Mouse (Mus musculus): ENCODE data around the gene Cacna1d. TPM values are rescaled to one million over a fixed set of nuclear protein-coding genes. Genes with fewer than 3 reads are reported as not detected.

Cacna1d gene
- polyA plus RNA-seq, 1 experiment from 2014 or later = 2.8 TPM

- H3K9ac ChIP-seq (replicated peaks) = no peak overlapping the region
- H3K27ac ChIP-seq (replicated peaks) = no peak overlapping the region
- no peaks in the 10 kb centered on the region for H3K27me3 ChIP-seq
- H3K9me3 ChIP-seq = no peaks in the 10 kb centered on the region
- no peak overlapping the region for H3K4me2 ChIP-seq (replicated peaks)
- no peak for ATAC-seq (ENCODE audit: low FRiP score, low read depth)
- WGBS = 92% methylated on average over 9 of the region's 9 CpGs
- no peaks in the 10 kb centered on the region for H3K36me3 ChIP-seq
- H3K4me1 ChIP-seq = no peaks in the 10 kb centered on the region
- H3K4me3 ChIP-seq = no peak overlapping the region
Observed at GRCm38 (mm10) chr14:30275572-30275971, 215.7 kb downstream of the Cacna1d start.

GRCm38 (mm10) chr14:30272976-30273375 is 218.3 kb downstream of the Cacna1d start:
- no peak for ATAC-seq (ENCODE audit: low FRiP score, low read depth)
- Histone ChIP-seq H3K36me3 (no peaks in the 10 kb centered on the region), H3K27me3 (no peaks in the 10 kb centered on the region), H3K27ac (replicated peaks) (no peak overlapping the region), H3K4me2 (replicated peaks) (no peak overlapping the region), H3K9ac (replicated peaks) (no peak overlapping the region), H3K4me1 (no peaks in the 10 kb centered on the region), H3K4me3 (no peak overlapping the region), H3K9me3 (no peaks in the 10 kb centered on the region)
- WGBS = 74% methylated on average over 4 of the region's 4 CpGs

GRCm38 (mm10) chr14:30272523-30272922 is 218.7 kb downstream of the Cacna1d start:
- WGBS = 80% methylated on average over 5 of the region's 5 CpGs

GRCm38 (mm10) chr14:30271856-30272255 is 219.4 kb downstream of the Cacna1d start:
- ATAC-seq (ENCODE audit: low FRiP score, low read depth) = no peak
- no peaks in the 10 kb centered on the region for H3K9me3 ChIP-seq
- 84% methylated on average over 8 of the region's 8 CpGs for WGBS
- H3K4me1 ChIP-seq = no peaks in the 10 kb centered on the region
- no peak overlapping the region for H3K9ac ChIP-seq (replicated peaks)
- H3K27me3 ChIP-seq = no peaks in the 10 kb centered on the region
- H3K36me3 ChIP-seq = no peaks in the 10 kb centered on the region
- H3K4me2 ChIP-seq (replicated peaks) = no peak overlapping the region
- H3K27ac ChIP-seq (replicated peaks) = no peak overlapping the region
- no peak overlapping the region for H3K4me3 ChIP-seq

More at GRCm38 (mm10) chr14:30272523-30272922, 218.7 kb downstream of the Cacna1d start:
- Histone ChIP-seq H3K27me3 (no peaks in the 10 kb centered on the region), H3K9me3 (no peaks in the 10 kb centered on the region), H3K36me3 (no peaks in the 10 kb centered on the region), H3K4me2 (replicated peaks) (no peak overlapping the region), H3K4me3 (no peak overlapping the region), H3K9ac (replicated peaks) (no peak overlapping the region), H3K4me1 (no peaks in the 10 kb centered on the region), H3K27ac (replicated peaks) (no peak overlapping the region)
- no peak for ATAC-seq (ENCODE audit: low FRiP score, low read depth)

GRCm38 (mm10) chr14:30270350-30270749 is 220.9 kb downstream of the Cacna1d start:
- 83% methylated on average over 5 of the region's 5 CpGs for WGBS
- Histone ChIP-seq H3K27ac (replicated peaks) (no peak overlapping the region), H3K9me3 (no peaks in the 10 kb centered on the region), H3K4me3 (no peak overlapping the region), H3K27me3 (no peaks in the 10 kb centered on the region), H3K4me1 (no peaks in the 10 kb centered on the region), H3K9ac (replicated peaks) (no peak overlapping the region), H3K36me3 (no peaks in the 10 kb centered on the region), H3K4me2 (replicated peaks) (no peak overlapping the region)
- ATAC-seq (ENCODE audit: low FRiP score, low read depth) = no peak

- Histone ChIP-seq H3K4me2 (replicated peaks) (no peak overlapping the region), H3K27me3 (no peaks in the 10 kb centered on the region), H3K27ac (replicated peaks) (no peak overlapping the region), H3K4me1 (no peaks in the 10 kb centered on the region), H3K9ac (replicated peaks) (no peak overlapping the region), H3K9me3 (no peaks in the 10 kb centered on the region), H3K4me3 (no peak overlapping the region), H3K36me3 (no peaks in the 10 kb centered on the region)
- no peak for ATAC-seq (ENCODE audit: low FRiP score, low read depth)
- WGBS = 78% methylated on average over 9 of the region's 9 CpGs
Observed at GRCm38 (mm10) chr14:30265728-30266127, 225.5 kb downstream of the Cacna1d start.

GRCm38 (mm10) chr14:30261561-30262251 is 229.5 kb downstream of the Cacna1d start:
- 88% methylated on average over 10 of the region's 10 CpGs for WGBS
- no peak overlapping the region for H3K27ac ChIP-seq (replicated peaks)

GRCm38 (mm10) chr14:30257626-30258025 is 233.6 kb downstream of the Cacna1d start:
- Histone ChIP-seq H3K4me1 (peaks cover 12% of the 10 kb centered on the region), H3K27me3 (no peaks in the 10 kb centered on the region), H3K4me2 (replicated peaks) (no peak overlapping the region), H3K27ac (replicated peaks) (no peak overlapping the region), H3K9me3 (no peaks in the 10 kb centered on the region), H3K9ac (replicated peaks) (no peak overlapping the region), H3K36me3 (no peaks in the 10 kb centered on the region), H3K4me3 (no peak overlapping the region)
- no peak for ATAC-seq (ENCODE audit: low FRiP score, low read depth)
- WGBS = 83% methylated on average over 4 of the region's 4 CpGs

More at GRCm38 (mm10) chr14:30261561-30262251, 229.5 kb downstream of the Cacna1d start:
- Histone ChIP-seq H3K4me2 (replicated peaks) (no peak overlapping the region), H3K36me3 (no peaks in the 10 kb centered on the region), H3K4me3 (no peak overlapping the region), H3K9ac (replicated peaks) (no peak overlapping the region), H3K27me3 (no peaks in the 10 kb centered on the region), H3K4me1 (no peaks in the 10 kb centered on the region), H3K9me3 (no peaks in the 10 kb centered on the region)
- no peak for ATAC-seq (ENCODE audit: low FRiP score, low read depth)

GRCm38 (mm10) chr14:30256486-30256885 is 234.8 kb downstream of the Cacna1d start:
- Histone ChIP-seq H3K27ac (replicated peaks) (no peak overlapping the region), H3K4me3 (no peak overlapping the region), H3K27me3 (no peaks in the 10 kb centered on the region), H3K9me3 (no peaks in the 10 kb centered on the region), H3K9ac (replicated peaks) (no peak overlapping the region), H3K4me1 (peaks cover 12% of the 10 kb centered on the region), H3K4me2 (replicated peaks) (no peak overlapping the region), H3K36me3 (no peaks in the 10 kb centered on the region)
- ATAC-seq (ENCODE audit: low FRiP score, low read depth) = no peak
- 81% methylated on average over 4 of the region's 4 CpGs for WGBS

GRCm38 (mm10) chr14:30255701-30256400 is 235.4 kb downstream of the Cacna1d start:
- H3K4me3 ChIP-seq = no peak overlapping the region
- ATAC-seq (ENCODE audit: low FRiP score, low read depth) = no peak
- H3K4me1 ChIP-seq = peaks cover 12% of the 10 kb centered on the region
- no peaks in the 10 kb centered on the region for H3K36me3 ChIP-seq
- no peak overlapping the region for H3K27ac ChIP-seq (replicated peaks)
- no peak overlapping the region for H3K9ac ChIP-seq (replicated peaks)
- H3K9me3 ChIP-seq = no peaks in the 10 kb centered on the region
- no peak overlapping the region for H3K4me2 ChIP-seq (replicated peaks)
- WGBS = 72% methylated on average over 12 of the region's 12 CpGs
- H3K27me3 ChIP-seq = no peaks in the 10 kb centered on the region

- Histone ChIP-seq H3K9me3 (no peaks in the 10 kb centered on the region), H3K27me3 (no peaks in the 10 kb centered on the region), H3K9ac (replicated peaks) (no peak overlapping the region), H3K4me3 (no peak overlapping the region), H3K36me3 (no peaks in the 10 kb centered on the region), H3K4me1 (peaks cover 12% of the 10 kb centered on the region), H3K4me2 (replicated peaks) (no peak overlapping the region), H3K27ac (replicated peaks) (no peak overlapping the region)
- no peak for ATAC-seq (ENCODE audit: low FRiP score, low read depth)
- WGBS = 74% methylated on average over 4 of the region's 4 CpGs
Observed at GRCm38 (mm10) chr14:30254776-30255175, 236.5 kb downstream of the Cacna1d start.

GRCm38 (mm10) chr14:30252824-30253223 is 238.4 kb downstream of the Cacna1d start:
- no peak overlapping the region for H3K4me3 ChIP-seq
- no peaks in the 10 kb centered on the region for H3K27me3 ChIP-seq
- peaks cover 12% of the 10 kb centered on the region for H3K4me1 ChIP-seq
- no peak for ATAC-seq (ENCODE audit: low FRiP score, low read depth)
- H3K27ac ChIP-seq (replicated peaks) = no peak overlapping the region
- no peak overlapping the region for H3K9ac ChIP-seq (replicated peaks)
- no peak overlapping the region for H3K4me2 ChIP-seq (replicated peaks)
- no peaks in the 10 kb centered on the region for H3K36me3 ChIP-seq
- no peaks in the 10 kb centered on the region for H3K9me3 ChIP-seq
- 71% methylated on average over 2 of the region's 2 CpGs for WGBS
